Mouse (Mus musculus): Measurements from ENCODE around the gene Arhgap32.

The Arhgap32 gene

GRCm38 (mm10) chr9:32208071-32208470 is 92.1 kb downstream of the Arhgap32 start:
- DNase-seq, result no peak

- no peak for DNase-seq
Measured at GRCm38 (mm10) chr9:32216820-32217567, 101.1 kb downstream of the Arhgap32 start.

- DNase-seq, result no peak
Measured at GRCm38 (mm10) chr9:32219400-32219799, 103.5 kb downstream of the Arhgap32 start.

GRCm38 (mm10) chr9:32222184-32222583 is 106.2 kb downstream of the Arhgap32 start:
- DNase-seq, result no peak

- DNase-seq, result no peak
Measured at GRCm38 (mm10) chr9:32223739-32224529, 108.0 kb downstream of the Arhgap32 start.

GRCm38 (mm10) chr9:32224937-32225336 is 109.0 kb downstream of the Arhgap32 start:
- no peak for DNase-seq

GRCm38 (mm10) chr9:32225584-32225983 is 109.6 kb downstream of the Arhgap32 start:
- no peak for DNase-seq

- DNase-seq, result no peak
Measured at GRCm38 (mm10) chr9:32227034-32227433, 111.1 kb downstream of the Arhgap32 start.

- no peak for DNase-seq
Measured at GRCm38 (mm10) chr9:32233593-32233992, 117.7 kb downstream of the Arhgap32 start.

- DNase-seq, result no peak
Measured at GRCm38 (mm10) chr9:32234767-32235489, 119.0 kb downstream of the Arhgap32 start.

GRCm38 (mm10) chr9:32238899-32239298 is 123.0 kb downstream of the Arhgap32 start:
- no peak for DNase-seq

- DNase-seq, result no peak
Measured at GRCm38 (mm10) chr9:32239427-32239826, 123.5 kb downstream of the Arhgap32 start.

- DNase-seq, result no peak
Measured at GRCm38 (mm10) chr9:32240449-32240848, 124.5 kb downstream of the Arhgap32 start.

GRCm38 (mm10) chr9:32241637-32242199 is 125.8 kb downstream of the Arhgap32 start:
- no peak for DNase-seq

- DNase-seq, result no peak
Measured at GRCm38 (mm10) chr9:32242921-32243617, 127.1 kb downstream of the Arhgap32 start.

GRCm38 (mm10) chr9:32245237-32245636 is 129.3 kb downstream of the Arhgap32 start:
- no peak for DNase-seq

GRCm38 (mm10) chr9:32246123-32246716 is 130.3 kb downstream of the Arhgap32 start:
- no peak for DNase-seq

GRCm38 (mm10) chr9:32250486-32250885 is 134.6 kb downstream of the Arhgap32 start:
- no peak for DNase-seq

- no peak for DNase-seq
Measured at GRCm38 (mm10) chr9:32253721-32254120, 137.8 kb downstream of the Arhgap32 start.

- DNase-seq, result no peak
Measured at GRCm38 (mm10) chr9:32257365-32257764, 141.4 kb downstream of the Arhgap32 start.

- no peak for DNase-seq
Measured at GRCm38 (mm10) chr9:32257882-32258281, 141.9 kb downstream of the Arhgap32 start.

GRCm38 (mm10) chr9:32271896-32272444 is 156.0 kb downstream of the Arhgap32 start:
- DNase-seq, result peak; percentile 27 to 40
